Mouse (Mus musculus) layer of hippocampus, adult 18-20 months (tissue): ENCODE data around the gene Gm10197. TPM values are rescaled to one million over a fixed set of nuclear protein-coding genes. Genes with fewer than 3 reads are reported as not detected.

Source experiments
- DNase-seq, 2 experiments: peaks; one replicate each; pipeline ENCODE4 v3.0.0; 2022; ENCODE audit warnings: low spot score in 2 of 2
- total RNA-seq, 2 experiments: library from RNA; stranded (reverse); gene quantifications; 2 replicates each; pipeline ENCODE4 v1.2.3; 2021

Gene Gm10197
- total RNA-seq, 2 experiments from 2014 or later, result not detected

GRCm38 (mm10) chr19:53394552-53394951, 23.0 kb upstream of the Gm10197 start:
- peak in 1 of 2 experiments; percentile 67 for DNase-seq

GRCm38 (mm10) chr19:53393646-53394045, 22.1 kb upstream of the Gm10197 start:
- DNase-seq, result no peak

GRCm38 (mm10) chr19:53392781-53393343, 21.3 kb upstream of the Gm10197 start:
- DNase-seq, result no peak

- DNase-seq, result no peak
Measured at GRCm38 (mm10) chr19:53391787-53392186, 20.2 kb upstream of the Gm10197 start.

GRCm38 (mm10) chr19:53391386-53391785, 19.8 kb upstream of the Gm10197 start:
- no peak for DNase-seq

- peak; percentile 99 for DNase-seq
Measured at GRCm38 (mm10) chr19:53390495-53391007, 19.0 kb upstream of the Gm10197 start, which contains the start of gene Smndc1. Gene Smndc1, minus strand, starts transcription at chr19:53390578.

GRCm38 (mm10) chr19:53389851-53390431, 18.4 kb upstream of the Gm10197 start:
- DNase-seq, result peak in 1 of 2 experiments; percentile 56

GRCm38 (mm10) chr19:53389417-53389816, 17.9 kb upstream of the Gm10197 start:
- no peak for DNase-seq

GRCm38 (mm10) chr19:53383336-53383735, 11.8 kb upstream of the Gm10197 start:
- DNase-seq, result no peak

GRCm38 (mm10) chr19:53378421-53378820, 6.9 kb upstream of the Gm10197 start:
- no peak for DNase-seq

- DNase-seq, result no peak
Measured at GRCm38 (mm10) chr19:53377652-53378051, 6.1 kb upstream of the Gm10197 start.

GRCm38 (mm10) chr19:53375816-53376215, 4.2 kb upstream of the Gm10197 start:
- no peak for DNase-seq

GRCm38 (mm10) chr19:53375299-53375698, 3.7 kb upstream of the Gm10197 start:
- DNase-seq, result peak in 1 of 2 experiments; percentile 42

GRCm38 (mm10) chr19:53373570-53373969, 2.0 kb upstream of the Gm10197 start:
- no peak for DNase-seq

- no peak for DNase-seq
Measured at GRCm38 (mm10) chr19:53370233-53370632, 1.3 kb downstream of the Gm10197 start.

GRCm38 (mm10) chr19:53369469-53370043, 2.0 kb downstream of the Gm10197 start:
- DNase-seq, result peak; percentile 78 to 93

- no peak for DNase-seq
Measured at GRCm38 (mm10) chr19:53366881-53367280, 4.7 kb downstream of the Gm10197 start.

GRCm38 (mm10) chr19:53366057-53366775, 5.3 kb downstream of the Gm10197 start:
- DNase-seq, result no peak

GRCm38 (mm10) chr19:53364963-53365362, 6.6 kb downstream of the Gm10197 start:
- DNase-seq, result peak in 1 of 2 experiments; percentile 76

- DNase-seq, result no peak
Measured at GRCm38 (mm10) chr19:53364551-53364950, 7.0 kb downstream of the Gm10197 start.

- no peak for DNase-seq
Measured at GRCm38 (mm10) chr19:53362967-53363366, 8.6 kb downstream of the Gm10197 start.
